Mouse (Mus musculus) forebrain, embryonic 11.5 days (tissue): ENCODE results near the gene Tada2b. TPM values are rescaled to one million over a fixed set of nuclear protein-coding genes. Genes with fewer than 3 reads are reported as not detected.

Experiments used
- ATAC-seq: fragments of 200-750 bp; cut with Nextera tagmentation; replicated peaks from 2 replicates; pipeline ENCODE4 v1.8.0; 2017; ENCODE audit warnings: moderate TSS enrichment; ENCODE audit not compliant: low FRiP score
- DNase-seq: peaks from one replicate; pipeline ENCODE4 v3.0.0-alpha.2; 2017; ENCODE audit warnings: low spot score
- H3K27ac ChIP-seq: fragments of 300-500 bp; sonication (generic); 2 replicates; pipeline ENCODE4 v1.5.1; 2014; ENCODE audit warnings: low read depth, low read length
- H3K27me3 ChIP-seq: fragments of 300-500 bp; sonication (generic); 2 replicates; pipeline ENCODE4 v1.6.1; 2014; ENCODE audit warnings: mild to moderate bottlenecking, low read length, mixed read lengths; ENCODE audit not compliant: control insufficient read depth, insufficient read depth
- H3K36me3 ChIP-seq: fragments of 300-500 bp; sonication (generic); 2 replicates; pipeline ENCODE4 v1.6.1; 2014; ENCODE audit warnings: mild to moderate bottlenecking, low read length, moderate library complexity, mixed read lengths; ENCODE audit not compliant: control insufficient read depth, insufficient read depth
- H3K4me1 ChIP-seq: fragments of 300-500 bp; sonication (generic); replicated peaks from 2 replicates; pipeline ENCODE4 v1.6.1; 2014; ENCODE audit warnings: low read length, mixed read lengths; ENCODE audit not compliant: control insufficient read depth, insufficient read depth
- H3K4me2 ChIP-seq: fragments of 300-500 bp; sonication (generic); 2 replicates; pipeline ENCODE4 v1.6.1; 2014; ENCODE audit warnings: low read depth, mild to moderate bottlenecking, low read length, moderate library complexity, mixed read lengths; ENCODE audit not compliant: severe bottlenecking
- H3K4me3 ChIP-seq: fragments of 300-500 bp; sonication (generic); 2 replicates; pipeline ENCODE4 v1.5.1; 2014; ENCODE audit warnings: low read depth, low read length
- H3K9ac ChIP-seq: fragments of 300-500 bp; sonication (generic); 2 replicates; pipeline ENCODE4 v1.6.1; 2014; ENCODE audit warnings: low read length
- H3K9me3 ChIP-seq: fragments of 300-500 bp; sonication (generic); 2 replicates; pipeline ENCODE4 v1.6.1; 2016; ENCODE audit warnings: low read length, mixed read lengths; ENCODE audit not compliant: control insufficient read depth
- WGBS: fragments of 180-500 bp; shearing (Covaris S2); extraction: QIAGEN DNeasy Blood & Tissue Kit; methylation state at CpG from one replicate; pipeline ENCODE4 v1.1.7; 2014; 5-methylcytosine and 5-hydroxymethylcytosine counted together
- polyA plus RNA-seq: library from polyadenylated mRNA; unstranded; fragments of >200 nt; fragmentation: Nextera tagmentation; extraction: Ambion mirVana; gene quantifications from 2 replicates; pipeline ENCODE4 v1.2.1, GENCODE M21; 2014

Gene Tada2b
- 3.2 and 3.5 TPM in 2 replicates for polyA plus RNA-seq

DNA sequence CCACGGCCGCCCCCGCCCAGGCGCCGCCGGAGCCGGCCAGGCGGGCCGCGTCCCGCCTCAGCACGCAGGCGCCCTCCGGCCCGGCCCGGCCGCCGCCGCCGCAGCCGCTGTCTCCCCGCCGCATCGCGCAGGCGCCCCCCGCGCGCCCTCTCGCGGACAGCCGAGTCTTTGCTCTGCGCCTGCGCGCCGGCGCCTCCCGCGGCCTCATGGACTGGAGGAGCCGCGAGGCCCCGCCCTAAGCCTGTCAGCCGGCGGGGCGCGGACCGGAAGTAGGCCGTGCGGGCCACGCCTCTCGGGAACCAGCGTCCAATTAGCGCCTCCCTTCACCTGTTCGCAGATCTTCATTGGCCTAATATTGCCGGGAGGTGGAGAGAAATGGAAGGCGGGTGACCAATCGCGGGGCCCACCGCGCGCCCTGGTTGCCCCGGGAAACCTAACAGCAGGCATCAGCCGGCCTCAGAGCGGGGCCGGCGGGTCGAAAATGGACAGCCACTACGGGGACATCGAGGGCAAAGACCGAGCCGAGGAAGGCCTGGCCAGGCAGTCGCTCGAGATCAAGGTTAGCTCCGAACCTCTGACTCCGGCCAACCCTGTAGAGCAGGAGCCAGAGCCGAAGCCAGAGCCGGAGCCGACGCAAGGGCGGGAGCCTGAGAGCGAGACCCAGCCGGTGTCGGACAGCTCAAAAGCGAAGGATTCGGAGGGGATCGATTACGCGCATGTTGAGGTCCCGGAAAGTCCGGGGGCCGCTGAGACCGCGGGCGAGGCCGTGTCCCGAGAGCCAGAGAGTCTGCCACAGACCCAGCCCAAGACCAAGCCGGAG, at the start of gene Tada2b, which contains the start of gene Ccdc96:
TSS of gene Tada2b (minus strand) at position 115 of the 820 bp plus-strand sequence.
TSS of gene Ccdc96 (plus strand) at position 418 of the 820 bp plus-strand sequence.
- Histone ChIP-seq H3K36me3 (no peaks in the 10 kb centered on the region), H3K4me2 (peak within 1 kb of the TSS; percentile 95), H3K4me3 (peak within 1 kb of the TSS; percentile 89), H3K27ac (peak within 1 kb of the TSS; percentile 57), H3K9ac (peak within 1 kb of the TSS; percentile 90), H3K4me1 (peaks cover 6% of the 10 kb centered on the region; the same call in 1 of the 2 replicates), H3K9me3 (no peaks in the 10 kb centered on the region), H3K27me3 (0 out of 2 replicates have a peak, but pooled peaks cover 2% of the 10 kb centered on the region)
- ATAC-seq (peak; percentile 98), DNase-seq (peak; percentile 98)
- WGBS = under 1% methylated on average over 79 of the region's 97 CpGs

DNA sequence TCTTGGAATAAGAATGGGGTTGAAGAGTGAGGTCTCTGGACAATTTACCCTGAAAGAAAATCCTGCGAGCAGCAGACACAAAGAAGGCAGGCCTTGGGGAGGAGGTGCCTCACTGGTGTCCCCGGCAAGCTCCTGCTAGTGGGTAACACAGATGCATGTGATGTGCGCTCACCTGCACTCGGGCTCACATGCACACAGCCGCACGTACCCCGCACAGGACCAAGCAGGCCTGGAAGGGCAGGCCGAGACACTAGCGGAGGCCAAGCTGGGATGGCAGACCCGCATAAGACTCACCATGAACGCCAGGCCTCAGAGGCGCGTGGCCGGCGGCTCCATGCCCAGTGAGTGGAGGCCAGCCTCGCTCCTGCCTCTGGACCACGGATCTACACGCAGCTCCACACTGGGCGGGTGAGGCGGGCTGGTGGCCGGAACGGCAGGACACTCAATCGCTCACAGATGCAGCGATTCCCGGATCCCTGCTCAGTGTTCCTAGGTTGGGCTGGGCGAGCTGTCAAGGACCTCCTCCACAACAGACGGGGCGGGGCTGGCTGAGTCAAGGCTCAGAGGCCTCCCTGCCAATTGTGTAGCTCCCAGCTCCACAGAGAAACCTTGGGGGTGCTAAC, 46.2 kb upstream of the Tada2b start:
- Histone ChIP-seq H3K4me3 (peak overlapping the region; percentile 78), H3K27ac (no peak overlapping the region), H3K36me3 (no peaks in the 10 kb centered on the region), H3K9me3 (no peaks in the 10 kb centered on the region), H3K4me2 (peak overlapping the region; percentile 82), H3K4me1 (peaks cover 10% of the 10 kb centered on the region), H3K9ac (peak overlapping the region; percentile 85), H3K27me3 (no peaks in the 10 kb centered on the region)
- 0% methylated on average over 28 of the region's 28 CpGs for WGBS
- peak; percentile 95 for DNase-seq
- peak; percentile 97 for ATAC-seq

DNA sequence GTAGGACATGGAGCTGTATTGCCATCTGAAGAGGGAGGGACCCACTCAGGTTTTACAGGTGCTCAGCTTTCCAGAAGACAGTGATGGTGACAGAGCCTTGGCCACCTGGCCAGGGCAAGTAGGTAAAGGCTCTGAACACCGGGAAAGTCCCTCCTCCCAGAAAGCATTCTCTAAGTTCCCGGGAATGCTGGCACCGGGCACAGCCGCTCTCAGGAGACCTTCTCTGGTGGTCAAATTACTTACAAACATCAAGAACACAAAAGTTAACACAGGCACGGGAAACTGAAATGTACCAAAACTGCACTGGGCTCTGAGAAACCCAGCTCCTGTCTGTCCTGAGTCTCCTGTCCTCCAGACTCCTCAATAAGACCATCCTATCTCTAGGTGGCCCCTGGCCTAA, 45.6 kb upstream of the Tada2b start:
- H3K4me2 ChIP-seq = peak overlapping the region; percentile 82
- DNase-seq (no peak), ATAC-seq (peak; percentile 4; the same call in 1 of the 2 replicates)
- H3K9me3 ChIP-seq = no peaks in the 10 kb centered on the region
- H3K4me3 ChIP-seq = peak overlapping the region; percentile 78
- H3K4me1 ChIP-seq = peaks cover 10% of the 10 kb centered on the region
- no peaks in the 10 kb centered on the region for H3K27me3 ChIP-seq
- no peak overlapping the region for H3K27ac ChIP-seq
- 10% methylated on average over 5 of the region's 5 CpGs for WGBS
- peak overlapping the region; percentile 85 for H3K9ac ChIP-seq
- no peaks in the 10 kb centered on the region; the same call in 1 of the 2 replicates for H3K36me3 ChIP-seq

DNA sequence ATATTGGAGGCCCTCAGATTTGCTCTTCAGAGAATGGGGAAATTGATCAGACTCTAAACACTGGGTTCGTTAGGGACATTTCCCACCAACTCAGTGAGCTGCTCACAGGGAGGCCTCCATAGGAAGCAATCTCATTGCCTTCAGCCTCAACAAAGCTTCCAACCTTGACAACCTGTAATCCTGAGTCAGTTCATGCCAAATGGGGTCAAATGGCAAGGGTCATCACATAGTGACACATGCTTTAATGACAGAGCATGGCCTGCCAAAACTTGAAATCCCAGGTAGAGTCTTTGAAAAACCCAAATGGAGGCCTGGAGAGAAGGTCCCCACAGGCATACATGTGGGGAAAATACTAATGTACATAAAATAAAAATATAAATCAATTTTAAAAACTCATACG, 42.8 kb upstream of the Tada2b start:
- no peaks in the 10 kb centered on the region for H3K9me3 ChIP-seq
- peaks cover 10% of the 10 kb centered on the region for H3K4me1 ChIP-seq
- H3K4me3 ChIP-seq = no peak overlapping the region
- H3K36me3 ChIP-seq = no peaks in the 10 kb centered on the region; the same call in 1 of the 2 replicates
- WGBS = 73% methylated on average over 2 of the region's 2 CpGs
- H3K9ac ChIP-seq = no peak overlapping the region
- no peaks in the 10 kb centered on the region for H3K27me3 ChIP-seq
- no peak for DNase-seq
- no peak for ATAC-seq
- no peak overlapping the region for H3K27ac ChIP-seq
- H3K4me2 ChIP-seq = no peak overlapping the region

DNA sequence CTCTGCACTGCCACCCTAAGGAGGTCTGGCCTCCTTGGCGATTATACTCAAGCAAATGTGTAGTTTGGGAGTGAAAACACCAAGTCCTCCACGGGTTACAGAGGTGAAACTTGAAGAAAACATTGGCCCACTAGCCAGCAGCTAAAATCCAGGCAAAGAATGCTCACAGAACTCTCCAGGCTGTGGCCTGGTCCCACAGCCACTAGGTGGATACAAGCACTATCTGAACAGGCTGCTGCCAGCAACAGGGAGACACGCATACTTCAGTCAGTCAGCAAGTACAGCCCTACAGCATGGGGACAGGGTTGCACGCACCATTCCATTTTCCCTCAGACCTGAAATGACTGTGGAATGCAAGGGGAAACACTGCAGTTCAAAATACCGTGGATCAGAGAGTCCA, 42.2 kb upstream of the Tada2b start:
- Histone ChIP-seq H3K9me3 (no peaks in the 10 kb centered on the region), H3K4me3 (no peak overlapping the region), H3K4me1 (peaks cover 10% of the 10 kb centered on the region), H3K27ac (no peak overlapping the region), H3K27me3 (no peaks in the 10 kb centered on the region), H3K36me3 (no peaks in the 10 kb centered on the region; the same call in 1 of the 2 replicates), H3K9ac (no peak overlapping the region), H3K4me2 (no peak overlapping the region)
- no peak for DNase-seq
- no peak for ATAC-seq
- WGBS = 82% methylated on average over 5 of the region's 5 CpGs

DNA sequence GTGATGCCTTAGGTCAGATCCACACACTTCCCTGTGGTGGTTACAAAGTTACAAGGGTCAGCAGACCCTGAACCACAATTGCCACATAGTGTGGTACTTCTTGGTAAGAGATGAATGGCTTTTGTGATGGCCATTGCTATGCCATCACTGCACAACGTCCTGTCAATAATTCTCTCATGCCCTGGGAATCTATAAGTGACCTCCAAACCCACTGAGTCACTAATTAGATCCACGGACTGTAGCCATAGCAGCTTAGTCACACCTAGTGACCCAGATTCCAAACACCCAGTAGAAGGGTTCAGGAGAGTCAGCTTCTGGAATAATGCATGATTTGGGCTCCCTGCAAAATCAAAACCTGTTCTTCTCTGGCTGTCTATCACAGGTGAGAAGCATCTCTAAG, 41.1 kb upstream of the Tada2b start:
- no peak for ATAC-seq
- H3K36me3 ChIP-seq = no peaks in the 10 kb centered on the region; the same call in 1 of the 2 replicates

DNA sequence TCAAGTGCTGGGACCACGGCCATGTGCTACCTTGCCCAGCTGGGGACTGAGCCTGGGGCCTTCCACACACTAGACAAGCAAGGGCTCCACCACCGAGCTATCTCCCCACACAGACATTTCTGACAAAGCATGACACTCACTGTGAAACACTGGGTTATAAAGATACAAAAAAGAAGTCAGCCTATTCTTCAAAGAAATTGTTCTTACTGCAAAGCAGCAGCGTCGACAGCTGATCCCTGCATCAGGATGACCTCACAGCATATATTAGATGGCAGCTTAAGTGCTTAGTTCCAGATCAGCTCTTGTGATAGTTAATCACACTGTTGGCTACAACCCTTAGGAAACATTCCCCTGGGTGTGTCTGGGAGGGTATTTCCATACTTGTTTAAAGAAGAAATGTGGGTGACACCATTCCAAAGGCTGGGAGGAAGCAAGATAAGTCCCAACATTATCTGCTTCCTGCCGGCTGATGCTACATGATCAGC, 39.2 kb upstream of the Tada2b start:
- Histone ChIP-seq H3K9me3 (no peaks in the 10 kb centered on the region), H3K27ac (no peak overlapping the region), H3K4me2 (no peak overlapping the region), H3K36me3 (no peaks in the 10 kb centered on the region; the same call in 1 of the 2 replicates), H3K4me3 (no peak overlapping the region), H3K4me1 (no peaks in the 10 kb centered on the region), H3K27me3 (no peaks in the 10 kb centered on the region), H3K9ac (no peak overlapping the region)
- DNase-seq = no peak
- ATAC-seq = no peak
- WGBS = 88% methylated on average over 5 of the region's 5 CpGs

More for the DNA sequence above, 41.1 kb upstream of the Tada2b start:
- H3K4me1 ChIP-seq = peaks cover 9% of the 10 kb centered on the region
- WGBS = 69% methylated on average over 2 of the region's 2 CpGs
- H3K27ac ChIP-seq = no peak overlapping the region
- H3K9me3 ChIP-seq = no peaks in the 10 kb centered on the region
- no peak for DNase-seq
- no peak overlapping the region for H3K4me3 ChIP-seq
- H3K4me2 ChIP-seq = no peak overlapping the region
- H3K9ac ChIP-seq = no peak overlapping the region
- no peaks in the 10 kb centered on the region for H3K27me3 ChIP-seq

DNA sequence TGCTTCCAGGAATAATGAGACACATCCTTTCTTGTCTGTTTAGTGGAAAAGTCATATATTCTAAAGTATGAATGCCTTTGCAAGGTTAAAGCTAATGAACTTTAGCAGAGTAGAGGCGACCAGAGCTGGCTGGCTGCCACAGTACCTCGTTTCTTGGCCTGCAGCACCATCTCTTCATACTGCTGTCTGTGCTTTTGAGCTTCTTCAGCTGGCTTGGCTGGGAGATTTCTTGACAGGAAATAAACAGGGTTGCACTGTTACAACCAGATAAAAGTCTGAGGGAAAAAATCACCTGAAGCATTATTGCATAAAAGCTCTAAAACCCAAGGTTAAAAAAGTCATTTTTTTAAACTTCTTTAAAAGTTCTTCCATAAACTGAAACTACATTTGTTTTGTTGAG, 38.7 kb upstream of the Tada2b start:
- Histone ChIP-seq H3K4me1 (no peaks in the 10 kb centered on the region), H3K36me3 (no peaks in the 10 kb centered on the region; the same call in 1 of the 2 replicates), H3K4me2 (no peak overlapping the region), H3K27ac (no peak overlapping the region), H3K4me3 (no peak overlapping the region), H3K9ac (no peak overlapping the region), H3K27me3 (no peaks in the 10 kb centered on the region), H3K9me3 (no peaks in the 10 kb centered on the region)
- DNase-seq = no peak
- ATAC-seq = no peak
- 88% methylated on average over 2 of the region's 2 CpGs for WGBS
